Mouse (Mus musculus) forebrain, embryonic 11.5 days (tissue): Measurements from ENCODE around the gene Dlk2. TPM values are rescaled to one million over a fixed set of nuclear protein-coding genes. Genes with fewer than 3 reads are reported as not detected.
A peak's percentile ranks its signal among the peaks of the same experiment; 100 is the strongest.

ENCODE experiments used
- ATAC-seq: fragments of 200-750 bp; cut with Nextera tagmentation; replicated peaks from 2 replicates; pipeline ENCODE4 v1.8.0; 2017; ENCODE audit warnings: moderate TSS enrichment; ENCODE audit not compliant: low FRiP score
- DNase-seq: peaks from one replicate; pipeline ENCODE4 v3.0.0-alpha.2; 2017; ENCODE audit warnings: low spot score
- H3K27ac ChIP-seq: fragments of 300-500 bp; sonication (generic); 2 replicates; pipeline ENCODE4 v1.5.1; 2014; ENCODE audit warnings: low read depth, low read length
- H3K27me3 ChIP-seq: fragments of 300-500 bp; sonication (generic); 2 replicates; pipeline ENCODE4 v1.6.1; 2014; ENCODE audit warnings: mild to moderate bottlenecking, low read length, mixed read lengths; ENCODE audit not compliant: control insufficient read depth, insufficient read depth
- H3K36me3 ChIP-seq: fragments of 300-500 bp; sonication (generic); 2 replicates; pipeline ENCODE4 v1.6.1; 2014; ENCODE audit warnings: mild to moderate bottlenecking, low read length, moderate library complexity, mixed read lengths; ENCODE audit not compliant: control insufficient read depth, insufficient read depth
- H3K4me1 ChIP-seq: fragments of 300-500 bp; sonication (generic); replicated peaks from 2 replicates; pipeline ENCODE4 v1.6.1; 2014; ENCODE audit warnings: low read length, mixed read lengths; ENCODE audit not compliant: control insufficient read depth, insufficient read depth
- H3K4me2 ChIP-seq: fragments of 300-500 bp; sonication (generic); 2 replicates; pipeline ENCODE4 v1.6.1; 2014; ENCODE audit warnings: low read depth, mild to moderate bottlenecking, low read length, moderate library complexity, mixed read lengths; ENCODE audit not compliant: severe bottlenecking
- H3K4me3 ChIP-seq: fragments of 300-500 bp; sonication (generic); 2 replicates; pipeline ENCODE4 v1.5.1; 2014; ENCODE audit warnings: low read depth, low read length
- H3K9ac ChIP-seq: fragments of 300-500 bp; sonication (generic); 2 replicates; pipeline ENCODE4 v1.6.1; 2014; ENCODE audit warnings: low read length
- H3K9me3 ChIP-seq: fragments of 300-500 bp; sonication (generic); 2 replicates; pipeline ENCODE4 v1.6.1; 2016; ENCODE audit warnings: low read length, mixed read lengths; ENCODE audit not compliant: control insufficient read depth
- WGBS: fragments of 180-500 bp; shearing (Covaris S2); extraction: QIAGEN DNeasy Blood & Tissue Kit; methylation state at CpG from one replicate; pipeline ENCODE4 v1.1.7; 2014; 5-methylcytosine and 5-hydroxymethylcytosine counted together
- polyA plus RNA-seq: library from polyadenylated mRNA; unstranded; fragments of >200 nt; fragmentation: Nextera tagmentation; extraction: Ambion mirVana; gene quantifications from 2 replicates; pipeline ENCODE4 v1.2.1, GENCODE M21; 2014

The Dlk2 gene
- polyA plus RNA-seq, 1 experiment from 2014 or later, result 1.2 TPM

DNA sequence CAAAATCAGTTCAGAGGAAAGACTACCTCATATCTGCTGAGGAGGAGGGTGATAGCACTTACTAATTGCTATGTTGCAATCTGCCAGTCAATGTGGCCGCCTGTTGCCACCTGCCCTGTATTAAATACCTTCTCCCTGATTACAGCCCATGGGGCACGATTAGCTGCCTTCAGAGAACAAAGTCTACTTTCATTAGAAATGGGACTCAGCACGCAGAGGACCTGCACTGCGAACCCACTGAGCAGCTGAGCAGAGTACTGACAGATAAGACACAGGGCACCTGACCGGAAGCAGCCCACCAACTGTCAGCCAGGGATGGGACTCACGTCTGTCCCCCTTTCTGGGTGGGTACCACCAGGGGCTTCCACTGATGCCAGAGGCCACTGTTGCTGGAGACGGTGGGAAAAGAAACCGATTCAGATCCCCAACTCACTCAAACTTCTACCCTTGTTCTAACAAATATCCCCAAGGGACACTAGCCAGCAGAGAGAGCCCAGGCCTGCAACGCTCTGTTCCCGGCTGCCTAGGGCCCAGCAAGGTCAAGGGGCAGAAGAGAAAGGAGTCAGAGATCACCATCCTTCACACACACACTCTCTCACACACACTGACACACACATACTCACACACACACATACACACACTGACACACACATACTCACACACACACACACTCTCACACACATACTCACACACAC lies 29.0 kb upstream of the Dlk2 start:
- Histone ChIP-seq H3K4me2 (no peak overlapping the region), H3K4me3 (no peak overlapping the region), H3K4me1 (no peaks in the 10 kb centered on the region), H3K27ac (no peak overlapping the region), H3K36me3 (peaks cover 4% of the 10 kb centered on the region; the same call in 1 of the 2 replicates), H3K9ac (no peak overlapping the region), H3K27me3 (no peaks in the 10 kb centered on the region), H3K9me3 (no peaks in the 10 kb centered on the region)
- DNase-seq (peak; percentile 45), ATAC-seq (no peak)
- WGBS, result 84% methylated on average over 10 of the region's 10 CpGs

GRCm38 (mm10) chr17:46269771-46270534 lies 27.3 kb upstream of the Dlk2 start:
- no peaks in the 10 kb centered on the region for H3K9me3 ChIP-seq
- peak; percentile 50 for DNase-seq
- no peak overlapping the region for H3K9ac ChIP-seq
- WGBS, result 90% methylated on average over 19 of the region's 19 CpGs
- no peak overlapping the region for H3K4me3 ChIP-seq
- no peak overlapping the region for H3K4me2 ChIP-seq
- H3K4me1 ChIP-seq, result no peaks in the 10 kb centered on the region
- no peaks in the 10 kb centered on the region for H3K36me3 ChIP-seq
- H3K27me3 ChIP-seq, result no peaks in the 10 kb centered on the region
- ATAC-seq, result no peak
- no peak overlapping the region for H3K27ac ChIP-seq

DNA sequence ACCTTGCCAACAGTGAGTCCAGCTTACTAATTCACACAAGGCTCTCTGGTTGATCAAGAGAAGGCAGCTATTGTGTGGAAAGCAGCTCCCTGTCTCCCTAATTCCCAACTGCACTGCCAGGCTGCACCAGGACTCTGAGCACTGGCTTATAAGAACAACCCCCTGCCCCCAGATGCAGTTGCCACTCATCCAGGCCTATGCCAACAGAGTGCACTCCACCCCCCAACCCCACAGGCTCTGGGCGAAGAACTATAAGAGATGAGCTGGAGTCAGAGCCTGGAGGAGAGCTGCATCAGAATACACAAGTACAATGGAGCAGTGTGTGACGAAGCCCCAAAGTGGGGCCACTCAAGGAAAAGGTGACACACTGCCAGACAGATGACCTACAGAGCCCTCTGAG lies 25.2 kb upstream of the Dlk2 start:
- H3K9ac ChIP-seq, result no peak overlapping the region
- no peak overlapping the region for H3K4me3 ChIP-seq
- 84% methylated on average over 2 of the region's 2 CpGs for WGBS
- no peak overlapping the region for H3K27ac ChIP-seq
- no peaks in the 10 kb centered on the region for H3K36me3 ChIP-seq
- peak; percentile 43 for DNase-seq
- H3K4me2 ChIP-seq, result no peak overlapping the region
- H3K4me1 ChIP-seq, result no peaks in the 10 kb centered on the region
- H3K9me3 ChIP-seq, result no peaks in the 10 kb centered on the region
- H3K27me3 ChIP-seq, result no peaks in the 10 kb centered on the region
- no peak for ATAC-seq

- Histone ChIP-seq H3K9me3 (no peaks in the 10 kb centered on the region), H3K4me3 (no peak overlapping the region), H3K27ac (no peak overlapping the region), H3K4me2 (no peak overlapping the region), H3K27me3 (no peaks in the 10 kb centered on the region), H3K36me3 (no peaks in the 10 kb centered on the region), H3K4me1 (no peaks in the 10 kb centered on the region), H3K9ac (no peak overlapping the region)
- 91% methylated on average over 5 of the region's 5 CpGs for WGBS
- ATAC-seq, result no peak
- DNase-seq, result peak; percentile 49
These were observed 24.5 kb upstream of the Dlk2 start for GRCm38 (mm10) chr17:46272675-46273074.

DNA sequence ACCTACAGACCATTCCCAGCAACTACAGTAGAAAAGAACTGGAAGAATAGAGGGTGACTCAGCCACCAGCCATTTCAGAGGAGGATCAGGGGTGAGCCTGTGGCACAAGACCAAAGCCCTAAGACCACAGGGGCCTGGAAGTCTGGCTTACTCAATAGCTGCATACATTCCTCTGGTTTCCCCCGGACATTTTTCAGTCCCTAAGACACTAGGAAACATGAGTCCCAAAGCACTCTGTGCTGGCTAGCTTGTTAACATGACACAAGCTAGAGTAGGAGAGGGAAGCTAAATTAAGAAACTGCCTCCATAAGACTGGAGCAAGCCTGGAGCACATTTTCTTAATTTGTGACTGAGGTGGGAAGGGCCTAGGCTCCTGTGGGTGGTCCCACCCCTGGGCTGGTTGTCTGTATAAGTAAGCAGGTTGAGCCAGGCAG lies 23.4 kb upstream of the Dlk2 start:
- H3K4me1 ChIP-seq, result no peaks in the 10 kb centered on the region
- H3K9me3 ChIP-seq, result no peaks in the 10 kb centered on the region
- H3K36me3 ChIP-seq, result no peaks in the 10 kb centered on the region; the same call in 1 of the 2 replicates
- H3K4me3 ChIP-seq, result no peak overlapping the region
- H3K27ac ChIP-seq, result no peak overlapping the region
- ATAC-seq (no peak), DNase-seq (peak; percentile 38)
- H3K4me2 ChIP-seq, result no peak overlapping the region
- no peak overlapping the region for H3K9ac ChIP-seq
- no peaks in the 10 kb centered on the region for H3K27me3 ChIP-seq
- 64% methylated on average over 1 of the region's 1 CpGs for WGBS

GRCm38 (mm10) chr17:46274465-46274864 lies 22.8 kb upstream of the Dlk2 start:
- no peak overlapping the region for H3K27ac ChIP-seq
- 86% methylated on average over 6 of the region's 6 CpGs for whole genome bisulfite sequencing
- H3K27me3 ChIP-seq, result no peaks in the 10 kb centered on the region
- no peaks in the 10 kb centered on the region; the same call in 1 of the 2 replicates for H3K36me3 ChIP-seq
- peak; percentile 39 for DNase-seq
- no peak overlapping the region for H3K4me3 ChIP-seq
- H3K4me1 ChIP-seq, result no peaks in the 10 kb centered on the region
- H3K4me2 ChIP-seq, result no peak overlapping the region
- no peak for ATAC-seq
- no peak overlapping the region for H3K9ac ChIP-seq
- H3K9me3 ChIP-seq, result no peaks in the 10 kb centered on the region

- H3K27me3 ChIP-seq, result no peaks in the 10 kb centered on the region
- DNase-seq (no peak), ATAC-seq (no peak)
- H3K9me3 ChIP-seq, result no peaks in the 10 kb centered on the region
- no peak overlapping the region for H3K9ac ChIP-seq
- no peak overlapping the region for H3K4me2 ChIP-seq
- WGBS, result 84% methylated on average over 6 of the region's 6 CpGs
- H3K4me1 ChIP-seq, result no peaks in the 10 kb centered on the region
- no peaks in the 10 kb centered on the region; the same call in 1 of the 2 replicates for H3K36me3 ChIP-seq
- H3K4me3 ChIP-seq, result no peak overlapping the region
- H3K27ac ChIP-seq, result no peak overlapping the region
These were observed 22.2 kb upstream of the Dlk2 start for GRCm38 (mm10) chr17:46275034-46275433.

DNA sequence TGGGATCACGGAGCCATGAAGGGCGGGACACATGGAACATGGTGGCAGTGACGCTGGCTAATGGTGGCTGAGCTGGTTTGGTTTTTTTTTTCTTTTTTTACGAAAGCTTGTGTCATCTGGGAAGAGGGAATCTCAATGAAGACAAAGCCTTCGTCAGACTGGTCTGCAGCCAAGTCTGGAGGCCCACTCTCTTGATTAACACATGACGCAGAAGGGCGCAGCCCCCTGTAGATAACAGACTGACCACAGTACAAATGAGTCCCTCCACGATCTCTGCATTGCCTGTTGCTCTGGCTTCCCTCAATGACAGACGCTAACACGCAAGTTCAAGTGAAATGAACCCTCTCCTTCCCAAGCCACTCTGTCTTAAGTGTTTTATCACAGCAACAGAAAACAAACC lies 21.7 kb upstream of the Dlk2 start:
- H3K27me3 ChIP-seq, result no peaks in the 10 kb centered on the region
- H3K36me3 ChIP-seq, result no peaks in the 10 kb centered on the region; the same call in 1 of the 2 replicates
- no peaks in the 10 kb centered on the region for H3K9me3 ChIP-seq
- ATAC-seq, result no peak
- no peak overlapping the region for H3K4me2 ChIP-seq
- no peak overlapping the region for H3K4me3 ChIP-seq
- no peaks in the 10 kb centered on the region for H3K4me1 ChIP-seq
- peak; percentile 33 for DNase-seq
- H3K9ac ChIP-seq, result no peak overlapping the region
- WGBS, result 95% methylated on average over 10 of the region's 10 CpGs
- no peak overlapping the region for H3K27ac ChIP-seq
